Mouse (Mus musculus): Measurements from ENCODE around the gene Popdc2.

- TF ChIP-seq CTCF (IDR thresholded peaks at IDR 0.05; ENCODE audit: borderline replicate concordance, extremely low read depth, insufficient read depth, insufficient read length), result no peak
- TF ChIP-seq POLR2A (IDR thresholded peaks at IDR 0.05; ENCODE audit: borderline replicate concordance, extremely low read depth, insufficient read depth, insufficient read length, poor library complexity, severe bottlenecking), result no peak
These were observed 665 bp downstream of the Popdc2 start for GRCm38 (mm10) chr16:38362493-38363255.

Data from brain, embryonic 14.5 days (tissue).